Mouse (Mus musculus) cortical plate, adult 2 months (tissue): ENCODE results near the gene Scn3b.

Experiments used
- CTCF ChIP-seq: fragments of 200-500 bp; IDR thresholded peaks from 2 replicates; pipeline ENCODE4 v1.5.1; 2011; ENCODE audit warnings: mild to moderate bottlenecking, control low read depth, low read length; ENCODE audit not compliant: insufficient read depth; ENCODE audit errors: extremely low read depth
- POLR2A ChIP-seq: fragments of 200-500 bp; IDR thresholded peaks from 2 replicates; pipeline ENCODE4 v1.6.1; 2011; ENCODE audit warnings: mild to moderate bottlenecking, low read length, control low read depth; ENCODE audit not compliant: insufficient read depth; ENCODE audit errors: extremely low read depth

DNA sequence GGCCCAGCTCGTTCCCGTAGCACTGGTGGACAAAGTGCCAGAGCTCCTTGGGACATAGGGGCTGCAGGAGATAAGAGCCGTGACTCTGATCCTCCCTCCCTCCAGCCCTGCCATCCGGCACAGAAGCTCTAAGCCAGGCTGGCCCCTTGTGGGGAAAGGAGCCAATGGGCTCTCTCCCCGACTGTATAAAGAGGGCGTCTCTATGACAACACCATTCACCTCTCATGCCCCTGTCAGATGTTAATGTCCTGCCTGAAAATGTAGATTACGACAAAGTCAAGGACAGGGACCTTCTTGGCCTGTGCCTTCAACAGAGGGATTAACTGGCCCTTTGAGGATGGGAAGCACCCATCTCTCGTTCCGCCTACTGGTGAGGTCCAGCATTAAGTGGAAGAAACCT, 42.8 kb downstream of the Scn3b start:
- TF ChIP-seq POLR2A = no peak
- no peak for TF ChIP-seq CTCF
